Mouse (Mus musculus) lung, postnatal 10 days (tissue): ENCODE data around the gene Utp14b.
A peak's percentile ranks its signal among the peaks of the same experiment; 100 is the strongest.

ENCODE experiments used
- DNase-seq: peaks from one replicate; pipeline ENCODE4 v3.0.0; 2021

Utp14b gene

DNA sequence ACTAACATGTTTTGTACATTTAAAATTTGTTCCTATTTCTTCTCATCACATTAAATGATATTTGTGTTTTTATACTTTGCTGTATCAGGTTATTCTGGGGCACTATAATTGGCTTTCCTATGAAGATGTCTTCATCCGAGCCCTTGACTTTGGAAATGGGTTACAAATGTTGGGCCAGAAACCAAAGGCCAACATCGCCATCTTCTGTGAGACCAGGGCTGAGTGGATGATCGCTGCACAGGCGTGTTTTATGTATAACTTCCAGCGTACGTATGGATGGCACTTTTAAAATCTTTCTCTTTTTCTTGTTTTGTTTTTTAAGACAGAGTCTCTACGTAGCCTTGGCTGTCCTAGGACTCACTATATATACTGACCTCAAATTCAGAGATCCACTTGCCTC lies 30.3 kb downstream of the Utp14b start:
- no peak for DNase-seq

DNA sequence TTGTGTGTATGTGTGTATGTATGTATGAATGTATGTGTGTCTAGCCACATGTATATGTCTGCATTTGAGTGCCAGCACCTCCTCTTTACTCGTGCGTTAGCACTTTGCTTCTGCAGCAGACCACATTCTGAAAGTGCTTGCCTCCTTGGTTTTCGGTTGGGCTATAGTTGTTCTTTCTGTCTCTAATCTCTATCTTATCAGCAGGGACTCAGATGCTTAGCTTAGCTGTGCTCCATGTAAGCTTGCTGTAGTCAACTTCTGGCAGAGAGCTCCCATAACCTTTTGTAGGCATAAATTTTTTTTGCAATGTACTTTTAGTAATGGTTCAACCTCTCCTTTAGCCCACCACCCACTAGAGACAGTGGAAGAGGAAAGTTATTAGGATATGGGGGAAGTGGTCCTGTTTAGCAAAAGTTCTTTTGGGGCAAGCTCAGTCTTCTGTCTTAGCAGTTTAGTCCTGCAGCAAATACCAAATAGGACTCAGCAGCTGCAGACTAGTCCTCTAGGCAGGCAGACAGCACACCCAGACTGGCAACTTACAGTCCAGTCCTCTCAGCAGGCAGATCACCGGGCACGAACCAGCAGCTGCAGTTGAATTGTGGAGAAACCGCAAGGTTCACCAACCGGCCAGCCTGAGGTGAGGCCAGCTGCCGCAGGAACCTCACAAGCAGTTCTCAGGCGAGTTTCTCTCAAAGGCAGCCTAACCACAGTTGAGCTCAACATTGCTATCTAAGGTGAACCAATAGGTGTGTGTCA lies 36.8 kb downstream of the Utp14b start:
- no peak for DNase-seq

DNA sequence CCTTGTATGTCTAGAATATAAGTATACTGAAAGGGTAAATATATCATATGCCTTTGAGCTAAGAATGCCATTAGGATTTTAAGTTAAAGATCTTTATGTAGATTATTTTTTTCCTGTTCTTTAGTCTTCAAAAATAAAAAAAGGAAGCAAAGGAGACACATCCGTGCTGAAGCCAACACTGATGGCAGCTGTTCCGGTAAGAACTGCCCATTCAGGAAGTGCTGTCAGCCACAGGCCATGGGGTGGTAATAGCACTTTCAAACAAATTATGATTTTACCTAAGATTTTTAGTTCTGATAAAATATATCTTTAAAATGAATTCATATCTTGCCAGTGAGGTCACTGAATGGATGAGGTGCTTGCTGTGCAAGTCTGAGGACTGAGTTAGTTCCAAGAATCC lies 38.5 kb downstream of the Utp14b start:
- no peak for DNase-seq

DNA sequence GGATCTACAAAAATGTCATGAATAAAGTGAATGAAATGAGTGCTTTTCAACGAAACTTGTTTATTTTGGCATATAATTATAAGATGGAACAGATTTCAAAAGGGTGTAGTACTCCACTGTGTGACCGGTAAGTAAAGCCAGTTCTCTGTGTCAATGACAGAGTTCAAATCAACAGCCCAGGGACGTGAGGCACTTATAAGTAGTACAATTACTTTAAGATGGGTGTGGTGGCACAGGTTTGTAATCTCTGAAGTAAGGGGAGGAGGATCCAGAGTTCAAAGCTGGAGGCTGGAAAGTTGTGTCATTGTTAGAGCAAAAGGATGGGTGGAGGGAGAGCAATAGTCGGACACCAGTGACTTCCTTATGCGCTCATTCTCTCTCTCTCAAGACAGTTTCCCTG lies 39.1 kb downstream of the Utp14b start:
- no peak for DNase-seq

DNA sequence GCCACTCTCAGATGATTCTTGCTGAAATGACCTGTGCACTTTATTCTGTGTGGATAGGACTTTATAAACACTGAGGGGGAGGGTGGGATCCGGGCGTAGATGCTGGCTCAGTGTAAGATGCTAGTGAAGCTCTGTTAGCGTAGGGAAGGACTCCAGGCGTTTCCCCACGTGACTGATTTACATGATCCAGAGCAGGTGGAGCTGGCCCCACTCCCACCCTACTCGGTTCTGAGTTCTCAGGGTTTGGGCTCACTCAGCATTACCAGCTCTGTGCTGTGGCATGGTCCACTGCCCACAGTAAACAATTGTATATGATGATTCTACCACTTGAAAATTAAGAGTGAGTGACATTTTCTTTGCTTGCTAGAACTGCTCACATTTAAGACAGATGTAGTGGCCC lies 40.3 kb downstream of the Utp14b start:
- no peak for DNase-seq

DNA sequence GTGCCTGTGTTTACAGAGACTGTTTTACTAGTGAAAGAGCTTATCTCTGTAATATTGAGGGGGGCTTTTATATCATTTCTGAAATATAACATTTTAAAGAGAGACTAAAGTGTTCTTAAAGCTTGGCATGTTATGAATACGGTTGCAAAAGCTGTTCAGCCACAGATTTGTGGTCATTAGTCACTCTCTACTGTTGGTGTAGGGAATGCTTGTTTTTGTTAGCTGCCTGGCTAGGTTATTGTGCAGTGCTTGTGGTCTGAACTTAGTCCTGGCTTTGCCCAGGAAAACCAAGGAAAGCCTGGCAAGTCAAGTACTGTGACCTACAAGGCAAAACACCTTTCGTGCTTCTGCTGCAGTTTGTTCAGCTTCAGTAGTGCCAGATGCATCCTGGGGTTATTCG lies 43.9 kb downstream of the Utp14b start:
- DNase-seq: no peak

DNA sequence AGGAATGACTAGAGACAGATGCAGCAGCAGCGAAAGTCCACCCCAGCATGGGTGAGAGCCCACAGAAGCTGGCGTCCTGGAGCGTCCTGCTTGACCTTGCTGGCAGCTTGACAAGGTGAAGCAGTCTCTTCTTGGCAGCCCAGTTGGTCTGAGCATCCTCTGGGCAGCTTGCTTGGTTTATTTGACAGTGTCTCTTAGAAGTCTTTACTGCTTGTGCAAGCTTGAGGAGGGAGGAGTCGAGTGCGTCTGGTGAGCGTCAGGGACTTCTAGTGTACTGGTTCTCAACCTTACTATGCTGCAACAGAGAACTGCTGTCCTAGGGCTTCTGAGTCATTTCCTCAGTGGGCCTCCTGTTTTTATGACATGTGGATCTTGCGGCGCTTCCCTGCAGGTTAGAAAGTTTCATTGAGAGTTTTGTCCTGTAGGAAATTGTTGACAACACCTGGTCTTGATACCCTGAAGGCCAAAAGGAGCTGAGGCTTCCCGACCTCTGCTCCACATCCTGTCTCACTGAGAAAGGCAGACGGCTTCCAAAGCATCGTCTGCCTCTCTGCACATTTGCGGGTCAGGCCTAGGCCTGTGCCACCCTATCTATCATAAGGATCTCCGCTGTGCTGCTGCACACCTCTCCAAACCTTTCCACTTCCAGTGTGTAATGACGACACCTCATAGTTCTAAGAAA lies 44.6 kb downstream of the Utp14b start:
- DNase-seq: peak; percentile 21

DNA sequence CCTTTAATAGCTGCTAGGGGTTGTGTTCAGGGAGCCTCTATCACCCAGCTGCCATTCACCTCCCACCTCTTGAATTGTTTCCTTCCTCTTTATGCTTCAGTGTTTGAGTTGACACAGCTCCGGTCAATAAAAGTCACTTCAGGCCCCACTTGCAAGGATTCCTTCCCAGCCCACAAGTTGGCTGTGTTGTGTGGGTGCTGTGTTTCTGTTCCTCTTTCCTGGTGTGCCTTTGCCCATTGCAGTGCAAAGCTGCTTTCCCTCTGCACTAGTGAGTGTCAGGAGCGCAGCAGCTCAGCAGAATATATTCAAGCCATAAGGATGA lies 45.1 kb downstream of the Utp14b start:
- peak; percentile 5 for DNase-seq

DNA sequence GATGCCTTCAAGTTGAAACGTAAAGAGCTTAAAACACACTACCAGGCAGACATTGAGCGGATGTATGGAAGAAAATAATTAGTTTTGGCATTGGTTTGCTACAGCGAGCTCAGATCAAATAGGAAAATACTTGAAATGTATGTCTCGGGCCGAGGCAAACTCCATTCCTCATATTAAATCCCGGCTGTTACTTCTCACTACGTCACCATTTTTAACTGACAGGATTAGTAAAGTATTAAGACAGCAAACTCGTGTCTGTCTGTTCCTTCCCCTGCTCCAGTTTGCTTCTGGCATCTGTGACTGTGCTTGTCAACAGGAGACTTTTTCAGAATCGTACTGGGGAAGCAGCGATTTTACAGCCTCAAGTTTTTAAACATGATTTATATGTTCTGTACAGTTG lies 48.5 kb downstream of the Utp14b start:
- DNase-seq: no peak

DNA sequence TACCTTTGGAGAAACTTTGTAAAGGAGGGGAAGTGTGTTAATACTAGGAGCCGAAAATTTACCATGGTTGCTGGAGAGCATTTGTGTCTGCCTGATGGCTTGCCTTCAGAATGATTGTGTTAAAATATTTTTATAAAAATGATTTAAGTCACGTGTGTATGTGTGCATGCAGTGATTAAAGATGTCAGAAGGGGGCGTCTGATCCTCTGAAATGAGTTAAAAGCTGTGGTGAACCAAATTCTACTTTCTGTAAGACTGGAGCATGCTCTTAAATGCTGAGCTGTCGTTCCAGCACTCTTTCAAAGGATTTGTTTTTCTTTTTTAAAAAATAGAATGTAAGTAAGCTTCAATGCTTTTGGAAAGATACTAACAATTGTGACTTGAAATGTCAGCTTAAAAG lies 49.4 kb downstream of the Utp14b start:
- DNase-seq: peak; percentile 39

DNA sequence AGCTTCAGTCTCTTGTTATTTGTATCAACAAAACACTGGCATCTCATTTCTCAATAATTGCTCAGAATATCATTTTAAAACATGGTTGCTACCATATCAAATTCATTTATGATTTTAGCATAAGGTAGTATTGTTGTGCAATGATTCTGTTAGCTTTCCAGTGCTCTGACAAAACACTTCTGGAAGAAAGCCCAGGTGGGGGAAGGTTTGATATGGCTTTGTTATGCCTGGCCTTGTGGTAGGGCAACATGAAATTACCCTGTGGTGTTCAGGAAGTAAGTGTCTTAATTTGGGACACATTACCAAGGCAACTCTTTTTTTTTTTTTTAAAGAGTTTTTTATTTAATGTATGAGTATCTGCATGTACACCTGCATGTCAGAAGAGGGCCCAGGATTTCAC lies 52.2 kb downstream of the Utp14b start:
- no peak for DNase-seq

DNA sequence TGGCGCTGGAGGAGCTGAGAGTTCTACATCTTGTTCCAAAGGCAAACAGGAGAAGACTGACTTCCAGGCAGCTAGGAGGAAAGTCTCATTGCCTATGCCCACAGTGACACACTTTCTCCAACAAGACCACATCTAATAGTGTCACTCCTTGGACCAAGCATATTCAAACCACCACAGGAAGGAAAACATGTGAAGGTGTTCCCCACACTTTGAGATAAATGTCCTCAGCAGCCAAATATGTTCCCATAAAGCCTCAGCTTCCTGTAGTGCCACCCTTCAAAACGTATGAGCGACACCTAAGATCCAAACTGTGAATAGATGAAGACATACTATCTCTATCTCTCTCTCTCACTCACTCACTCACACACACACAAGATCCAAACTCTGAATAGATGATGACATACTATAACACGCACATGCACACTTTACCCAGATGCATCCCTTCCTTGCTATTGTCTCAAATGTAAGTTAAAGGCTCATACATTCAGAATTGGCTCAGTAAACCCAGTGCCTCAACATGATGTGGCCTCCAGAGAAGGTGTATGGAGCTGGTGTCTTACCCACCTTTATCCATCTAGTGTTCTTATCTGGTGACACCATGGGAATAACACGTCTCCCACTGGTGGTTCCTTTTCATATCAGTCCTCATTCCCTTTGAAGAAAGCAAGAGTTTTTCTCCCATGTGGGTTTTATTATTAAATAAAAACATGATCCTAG lies 52.9 kb downstream of the Utp14b start:
- DNase-seq: no peak
